11 mouse cellular contexts compared by ENCODE assay signal in genomic region chr2:154183061-154183460, GRCm38 (mm10). TPM values are rescaled to one million over a fixed set of nuclear protein-coding genes. Genes with fewer than 3 reads are reported as not detected.
DNase-seq lines count a peak whose midpoint lies in the region; ATAC-seq lines count a peak whose summit lies in the region.
"Had no signal": no experiment of that assay in that cellular context is flagged by ENCODE, and none has a peak within 500 bp of the region (broad histone marks: within the 10 kb centered on the region; RNA-seq: fewer than 3 reads in every experiment).

No protein-coding gene starts in this region.

- ATAC-seq in frontal cortex, adult (ENCODE audit: low TSS enrichment), result peak; percentile 86

- DNase-seq in NIH3T3 (ENCODE audit: low read depth), result peak; percentile 62
- peak; percentile 32 to 33 for DNase-seq in adrenal gland, postnatal 36 days
- DNase-seq in left cerebral cortex, adult 18-20 months (ENCODE audit: low spot score in 2 of 2), result peak; percentile 28 to 37
- peak; percentile 36 for DNase-seq in right cerebral cortex, adult 2 months (ENCODE audit: low spot score in 2 of 2)

RNA-seq across cellular contexts. Expression of gene Bpifb1, which starts 7.6 kb away (rescaled TPM):
- total RNA-seq in adrenal gland, postnatal 36 days (2021), result not detected
- total RNA-seq in left cerebral cortex, adult 18-20 months (2021), result under 1 TPM in 1 of 2 experiments, not detected in 1; 0.21 TPM
- total RNA-seq: adrenal gland, adult 8-10 months; adrenal gland, postnatal 14 days; CH12.LX had no signal

RNA-seq across cellular contexts. Expression of gene Bpifa5, which starts 20.7 kb away (rescaled TPM):
- total RNA-seq in adrenal gland, postnatal 36 days (2021), result not detected
- total RNA-seq in left cerebral cortex, adult 18-20 months (2021), result not detected
- total RNA-seq: adrenal gland, adult 8-10 months; adrenal gland, postnatal 14 days; adrenal gland, postnatal 4 days; CH12.LX; forebrain, postnatal 0 days; G1E had no signal

RNA-seq across cellular contexts. Expression of gene Bpifa1, which starts 40.4 kb away (rescaled TPM):
- not detected for total RNA-seq in adrenal gland, postnatal 36 days (2021)
- not detected for total RNA-seq in left cerebral cortex, adult 18-20 months (2021)
- total RNA-seq: adrenal gland, adult 8-10 months; adrenal gland, postnatal 14 days; adrenal gland, postnatal 4 days; CH12.LX; G1E had no signal

RNA-seq across cellular contexts. Expression of gene Bpifb5, which starts 40.5 kb away (rescaled TPM):
- total RNA-seq in adrenal gland, postnatal 36 days (2021), result under 1 TPM; 0.23 TPM
- not detected for total RNA-seq in left cerebral cortex, adult 18-20 months (2021)
- total RNA-seq: adrenal gland, postnatal 14 days; adrenal gland, postnatal 4 days; CH12.LX had no signal

RNA-seq across cellular contexts. Expression of gene Bpifa3, which starts 52.9 kb away (rescaled TPM):
- not detected for total RNA-seq in adrenal gland, postnatal 36 days (2021)
- total RNA-seq in left cerebral cortex, adult 18-20 months (2021), result not detected
- total RNA-seq: adrenal gland, adult 8-10 months; adrenal gland, postnatal 14 days; adrenal gland, postnatal 4 days; CH12.LX; forebrain, postnatal 0 days; G1E had no signal

Comparison
In these comparisons a context has a peak if more than half of its experiments do, and no peak if none do; other contexts are left out.
1. Peak in every context shown above with its lines: DNase-seq and ATAC-seq.